Mouse (Mus musculus) central nervous system, embryonic 18 days (tissue): ENCODE results near the gene Leng1. TPM values are rescaled to one million over a fixed set of nuclear protein-coding genes. Genes with fewer than 3 reads are reported as not detected.

Experiments used
- polyA plus RNA-seq: library from polyadenylated mRNA; depleted of rRNA; stranded (reverse); fragments of >200 nt; gene quantifications from 2 replicates; pipeline ENCODE4 v1.2.3, GENCODE M21; 2012; rRNA removed

Gene Leng1
- polyA plus RNA-seq: 8.5 and 10.0 TPM in 2 replicates

DNA sequence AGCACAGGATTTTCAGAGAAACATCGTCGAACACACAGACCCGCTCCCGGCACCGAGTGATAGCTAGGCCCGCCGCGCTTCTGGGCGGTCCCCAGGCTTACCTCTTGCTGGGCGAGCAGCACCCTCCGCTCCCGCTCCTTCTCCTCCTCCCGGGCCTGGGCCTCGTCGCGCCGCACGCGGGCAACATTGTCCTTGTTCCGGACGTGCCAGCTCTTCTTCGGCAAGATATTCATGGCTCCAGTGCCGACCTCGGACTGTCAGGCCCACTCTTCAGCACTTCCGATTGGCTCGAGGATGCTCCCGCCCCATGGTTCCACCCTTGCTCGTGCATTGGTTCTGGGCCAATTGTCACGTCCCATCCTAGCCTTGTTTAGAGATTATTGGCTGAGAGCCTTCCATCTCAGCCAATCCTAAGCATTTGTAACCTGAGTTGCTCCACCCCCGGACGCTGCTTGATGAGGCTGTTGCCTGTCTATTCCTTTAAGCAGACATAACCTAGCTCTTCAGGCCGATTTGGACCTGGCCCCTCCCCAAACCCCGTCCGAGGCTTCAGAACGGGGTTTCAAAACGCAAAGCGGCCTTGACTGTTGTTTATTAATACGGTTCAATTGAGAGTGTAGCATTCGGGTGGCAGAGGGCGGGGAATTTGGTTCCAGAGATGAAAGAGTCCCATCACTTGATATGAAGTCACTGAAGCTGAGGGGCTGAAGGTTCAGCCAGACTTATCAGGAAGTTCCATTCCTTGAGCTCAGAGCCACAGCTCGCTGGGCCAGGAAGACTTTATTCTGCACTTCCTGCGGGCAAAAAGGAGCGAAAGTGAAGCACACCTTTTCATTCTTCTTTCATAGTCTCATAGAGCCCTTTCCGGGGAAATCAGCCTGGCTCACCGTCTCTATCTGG lies at the start of gene Leng1:
Leng1 (minus strand) TSS at position 626 of the 900 bp plus-strand sequence.

GRCm38 (mm10) chr7:3703879-3704441 lies 38.3 kb upstream of the Leng1 start, which contains the start of gene Rps9:
Gene Rps9, plus strand, starts transcription at chr7:3703993.

GRCm38 (mm10) chr7:3692987-3693808 lies 27.6 kb upstream of the Leng1 start, which contains the start of gene Mboat7:
Gene Mboat7, minus strand, starts transcription at chr7:3693523.

GRCm38 (mm10) chr7:3692382-3692986 lies 26.8 kb upstream of the Leng1 start, which contains the start of gene Tsen34:
Gene Tsen34, plus strand, starts transcription at chr7:3692863.

DNA sequence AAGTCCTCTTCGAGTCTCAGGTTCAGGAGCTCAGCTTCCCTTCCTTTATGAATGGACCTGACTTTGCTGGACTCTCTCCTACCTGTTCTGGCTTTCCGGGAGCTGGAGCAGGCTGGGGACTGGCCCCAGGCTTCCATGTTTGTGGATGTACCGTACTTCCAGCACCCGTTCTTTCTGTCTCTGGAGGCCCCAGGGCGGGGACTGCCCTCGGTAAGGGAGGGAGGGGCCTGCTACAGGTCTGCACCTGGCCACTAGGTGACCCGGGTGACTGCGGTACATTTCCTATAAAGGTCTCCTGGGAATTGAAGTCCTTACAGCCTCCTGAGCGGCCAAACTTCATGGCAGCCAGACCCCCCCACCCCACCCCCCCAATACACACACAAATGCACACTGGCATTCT lies 11.7 kb upstream of the Leng1 start, which contains the start of gene Tmc4:
Tmc4 (minus strand) TSS at position 212 of the 400 bp plus-strand sequence.

DNA sequence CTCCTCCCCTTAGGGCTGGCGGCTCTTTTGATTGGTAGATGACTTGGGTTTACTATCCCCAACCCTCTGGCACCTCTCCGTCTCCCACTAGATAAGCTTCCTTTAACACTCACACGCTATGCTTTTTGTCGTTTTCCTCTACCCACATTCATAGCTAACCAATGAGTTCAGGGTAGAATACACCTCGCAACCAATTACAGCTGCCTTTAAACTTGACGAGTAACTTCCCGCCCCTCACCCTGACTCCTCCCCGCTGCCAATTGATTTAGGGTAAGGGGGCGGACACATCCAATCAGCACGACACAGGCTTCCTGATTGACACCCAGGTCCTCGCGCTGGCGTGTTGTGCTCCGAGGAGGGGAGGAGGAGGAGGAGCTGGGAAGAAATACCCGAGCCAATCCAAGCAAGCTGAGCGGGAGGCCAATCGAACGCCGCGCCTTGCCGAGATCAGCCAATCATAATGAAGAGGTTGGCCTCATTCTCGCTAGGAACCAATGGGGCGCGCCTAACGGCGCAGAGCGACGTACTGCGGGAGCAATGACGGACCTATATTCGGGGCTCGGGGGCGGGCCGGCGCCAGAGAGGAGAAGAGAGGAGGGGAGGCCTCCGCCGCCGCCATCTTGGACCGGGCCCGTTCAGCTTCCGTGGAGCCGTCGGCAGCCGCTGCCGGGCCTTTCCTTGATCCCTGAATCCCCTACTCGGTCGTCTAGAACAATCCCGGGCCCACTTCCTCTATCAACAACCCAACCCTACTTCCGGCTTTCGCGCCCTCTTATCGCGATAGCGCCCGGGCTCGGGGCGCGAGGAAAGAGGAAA lies 20.8 kb downstream of the Leng1 start, which contains the start of gene Cnot3:
Cnot3 (plus strand) TSS at position 597 of the 816 bp plus-strand sequence.

GRCm38 (mm10) chr7:3629543-3630477 lies 35.8 kb downstream of the Leng1 start, which contains the start of the genes Tfpt and Prpf31:
Gene Tfpt, minus strand, starts transcription at chr7:3629929.
Gene Prpf31, plus strand, starts transcription at chr7:3629985.

DNA sequence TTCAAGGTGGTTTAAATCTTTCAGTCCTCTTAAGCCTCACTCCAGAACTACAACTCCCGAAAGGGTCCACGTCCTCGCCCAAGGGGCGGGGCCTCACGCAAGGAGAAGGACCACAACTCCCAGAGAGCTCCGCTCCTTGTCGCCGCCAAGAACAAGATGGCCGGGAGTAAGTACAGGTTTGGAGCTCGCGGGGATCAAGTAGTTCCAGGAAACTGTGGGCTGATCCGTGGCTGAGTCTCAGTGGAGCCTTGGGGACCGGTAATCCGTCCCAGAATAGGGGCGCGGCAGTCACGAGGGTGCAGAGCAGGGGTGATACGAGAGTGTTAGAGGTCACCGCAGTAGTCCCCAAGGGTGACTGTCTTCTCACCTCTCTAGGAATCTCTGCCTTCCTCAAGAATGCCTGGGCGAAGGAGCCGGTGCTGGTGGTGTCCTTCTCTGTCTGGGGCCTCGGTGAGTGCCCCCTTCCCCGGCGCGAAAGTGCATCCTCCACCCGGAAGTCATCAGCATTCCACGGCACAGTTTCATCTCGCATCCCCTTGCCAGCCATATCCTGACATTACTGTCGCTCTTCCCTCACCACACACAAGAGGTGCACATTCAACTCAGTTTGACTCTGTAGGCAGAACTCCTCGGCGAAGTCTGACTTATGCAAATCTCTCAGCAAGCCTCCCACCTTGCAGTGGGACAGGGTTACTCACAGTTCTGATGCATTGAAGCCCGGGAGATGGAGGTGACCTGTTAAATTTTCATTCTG lies 48.2 kb downstream of the Leng1 start, which contains the start of gene Ndufa3:
Ndufa3 (plus strand) TSS at position 132 of the 754 bp plus-strand sequence.

DNA sequence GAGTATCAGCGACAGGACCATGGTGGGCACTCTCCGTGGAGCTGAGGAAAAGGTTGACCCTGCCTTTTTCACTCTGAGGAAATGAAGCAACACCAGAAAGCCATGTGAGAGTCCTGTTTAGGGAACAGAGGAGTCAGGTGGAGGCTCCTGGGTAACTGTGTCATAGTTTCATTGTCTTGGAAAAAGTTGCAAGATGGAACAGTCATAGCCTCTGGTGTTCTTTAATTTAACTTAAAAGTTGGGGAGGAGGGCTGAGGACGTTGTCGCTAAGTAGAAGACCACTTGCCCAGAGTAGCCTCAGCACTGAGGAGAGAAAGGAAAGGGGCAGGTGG lies 49.6 kb downstream of the Leng1 start, which contains the start of gene Oscar:
Oscar (minus strand) TSS at position 101 of the 332 bp plus-strand sequence.

Other genes starting within 250 kb of the Leng1 start
- 0.26 and 0.79 TPM in 2 replicates for gene Cacng6, start 241.6 kb downstream of the Leng1 start, polyA plus RNA-seq
- gene Tarm1, start 163.2 kb downstream of the Leng1 start, polyA plus RNA-seq: 0.05 TPM in 1 of 2 replicates, not detected in the other
- gene Oscar, start 49.7 kb downstream of the Leng1 start, polyA plus RNA-seq: 2.0 and 2.9 TPM in 2 replicates
- gene Ndufa3, start 48.5 kb downstream of the Leng1 start, polyA plus RNA-seq: 267 and 278 TPM in 2 replicates
- 36.2 and 36.8 TPM in 2 replicates for gene Tfpt, start 35.9 kb downstream of the Leng1 start, polyA plus RNA-seq
- gene Prpf31, start 35.9 kb downstream of the Leng1 start, polyA plus RNA-seq: 68.3 and 70.2 TPM in 2 replicates
- 38.3 and 44.8 TPM in 2 replicates for gene Cnot3, start 20.6 kb downstream of the Leng1 start, polyA plus RNA-seq
- gene Tmc4, start 11.7 kb upstream of the Leng1 start, polyA plus RNA-seq: 14.6 and 16.1 TPM in 2 replicates
- 188 and 193 TPM in 2 replicates for gene Tsen34, start 27.0 kb upstream of the Leng1 start, polyA plus RNA-seq
- 90.4 and 97.2 TPM in 2 replicates for gene Mboat7, start 27.7 kb upstream of the Leng1 start, polyA plus RNA-seq
- gene Rps9, start 38.2 kb upstream of the Leng1 start, polyA plus RNA-seq: 2,244 and 2,252 TPM in 2 replicates
- gene Pirb, start 54.6 kb upstream of the Leng1 start, polyA plus RNA-seq: 0.23 and 0.28 TPM in 2 replicates
- gene Gm15448, start 159.8 kb upstream of the Leng1 start, polyA plus RNA-seq: not detected in 2 replicates
- gene Pira2, start 179.2 kb upstream of the Leng1 start, polyA plus RNA-seq: not detected in 2 replicates
- gene Gm14548, start 232.3 kb upstream of the Leng1 start, polyA plus RNA-seq: 0.05 TPM in 1 of 2 replicates, not detected in the other
- gene Lilra6, start 249.7 kb upstream of the Leng1 start, polyA plus RNA-seq: 0.11 TPM in 1 of 2 replicates, not detected in the other